Mouse (Mus musculus) forebrain, postnatal 0 days (tissue): ENCODE measurements around the gene Pde4d. TPM values are rescaled to one million over a fixed set of nuclear protein-coding genes. Genes with fewer than 3 reads are reported as not detected.

Experiments
- ATAC-seq: fragments of 200-750 bp; cut with Nextera tagmentation; 2 replicates; pipeline ENCODE4 v1.8.0; 2017; ENCODE audit warnings: mild to moderate bottlenecking, moderate library complexity
- DNase-seq: peaks from one replicate; pipeline ENCODE4 v3.0.0-alpha.2; 2015
- H3K27ac ChIP-seq: fragments of 300-500 bp; sonication (generic); 2 replicates; pipeline ENCODE4 v1.5.1; 2014; ENCODE audit warnings: low read depth, mild to moderate bottlenecking, antibody characterized with exemption, low read length, moderate library complexity, mixed read lengths
- H3K27me3 ChIP-seq: fragments of 300-500 bp; sonication (generic); 2 replicates; pipeline ENCODE4 v1.6.1; 2014; ENCODE audit warnings: mild to moderate bottlenecking, low read length, mixed read lengths; ENCODE audit not compliant: insufficient read depth
- H3K36me3 ChIP-seq: fragments of 300-500 bp; sonication (generic); 2 replicates; pipeline ENCODE4 v1.6.1; 2014; ENCODE audit warnings: mild to moderate bottlenecking, moderate library complexity; ENCODE audit not compliant: insufficient read depth
- H3K4me1 ChIP-seq: fragments of 300-500 bp; sonication (generic); 2 replicates; pipeline ENCODE4 v1.6.1; 2014; ENCODE audit warnings: antibody characterized with exemption; ENCODE audit not compliant: insufficient read depth
- H3K4me2 ChIP-seq: fragments of 300-500 bp; sonication (generic); 2 replicates; pipeline ENCODE4 v1.6.1; 2014; ENCODE audit warnings: low read depth, mild to moderate bottlenecking, moderate library complexity
- H3K4me3 ChIP-seq: fragments of 300-500 bp; sonication (generic); 2 replicates; pipeline ENCODE4 v1.5.1; 2014; ENCODE audit warnings: low read depth, low read length, mixed read lengths
- H3K9ac ChIP-seq: fragments of 300-500 bp; sonication (generic); 2 replicates; pipeline ENCODE4 v1.6.1; 2014; ENCODE audit warnings: mild to moderate bottlenecking
- H3K9me3 ChIP-seq: fragments of 300-500 bp; sonication (generic); 2 replicates; pipeline ENCODE4 v1.6.1; 2016; ENCODE audit warnings: low read length
- CTCF ChIP-seq: sonication (generic); IDR thresholded peaks from 2 replicates; pipeline ENCODE4 v1.5.1; 2016; ENCODE audit warnings: antibody characterized with exemption, control low read depth, low read depth
- WGBS: fragments of 180-500 bp; shearing (Covaris S2); extraction: QIAGEN DNeasy Blood & Tissue Kit; methylation state at CpG from one replicate; pipeline ENCODE4 v1.1.7; 2014; 5-methylcytosine and 5-hydroxymethylcytosine counted together
- polyA plus RNA-seq: library from polyadenylated mRNA; unstranded; fragments of >200 nt; fragmentation: Nextera tagmentation; extraction: Ambion mirVana; gene quantifications from 2 replicates; pipeline ENCODE4 v1.2.1, GENCODE M21; 2015
- total RNA-seq: library from RNA; depleted of rRNA; stranded (reverse); fragments of >200 nt; gene quantifications from 2 replicates; pipeline ENCODE4 v1.2.3, GENCODE M21; 2014

The Pde4d gene
- total and polyA plus RNA-seq, 2 experiments from 2014 or later: 13.2 to 78.8 TPM

GRCm38 (mm10) chr13:109242456-109243050, 792.8 kb downstream of the Pde4d start:
- no peak for DNase-seq
- no peak for TF ChIP-seq CTCF
- ATAC-seq: no peak

DNA sequence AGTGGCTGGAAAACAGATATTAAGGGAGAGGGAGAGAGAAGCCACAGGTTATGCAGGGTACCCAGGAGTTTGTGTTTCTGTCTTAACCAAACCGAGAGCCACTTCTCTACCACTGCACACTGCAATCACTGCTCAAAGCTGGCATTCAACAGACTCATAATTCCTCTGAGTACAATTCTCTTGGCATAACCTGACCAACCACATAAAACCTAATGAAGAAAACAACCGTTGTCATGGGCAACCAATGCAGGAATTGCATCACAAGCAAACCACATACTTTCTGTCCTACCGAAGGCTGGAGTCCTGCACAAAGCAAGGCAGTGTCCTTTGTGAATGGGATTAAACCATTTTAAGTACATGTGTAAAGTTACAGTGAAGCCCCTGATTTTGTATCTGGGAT, 793.4 kb downstream of the Pde4d start:
- Histone ChIP-seq H3K27ac (no peak overlapping the region), H3K4me2 (no peak overlapping the region), H3K9ac (no peak overlapping the region), H3K36me3 (no peaks in the 10 kb centered on the region), H3K4me1 (peaks cover 7% of the 10 kb centered on the region; the same call in 1 of the 2 replicates), H3K27me3 (no peaks in the 10 kb centered on the region), H3K4me3 (no peak overlapping the region), H3K9me3 (no peaks in the 10 kb centered on the region)
- ATAC-seq: peak; percentile 53
- no peak for DNase-seq
- no peak for TF ChIP-seq CTCF
- 22% methylated on average over 3 of the region's 3 CpGs for WGBS

More at GRCm38 (mm10) chr13:109242456-109243050, 792.8 kb downstream of the Pde4d start:
- H3K4me2 ChIP-seq: no peak overlapping the region
- no peaks in the 10 kb centered on the region for H3K9me3 ChIP-seq
- no peaks in the 10 kb centered on the region for H3K27me3 ChIP-seq
- WGBS: 23% methylated on average over 9 of the region's 9 CpGs
- H3K4me1 ChIP-seq: peaks cover 7% of the 10 kb centered on the region; the same call in 1 of the 2 replicates
- no peaks in the 10 kb centered on the region for H3K36me3 ChIP-seq
- H3K4me3 ChIP-seq: no peak overlapping the region
- H3K9ac ChIP-seq: no peak overlapping the region
- no peak overlapping the region for H3K27ac ChIP-seq

- DNase-seq (no peak), ATAC-seq (no peak)
Observed at GRCm38 (mm10) chr13:109247061-109247460, 797.3 kb downstream of the Pde4d start.

DNA sequence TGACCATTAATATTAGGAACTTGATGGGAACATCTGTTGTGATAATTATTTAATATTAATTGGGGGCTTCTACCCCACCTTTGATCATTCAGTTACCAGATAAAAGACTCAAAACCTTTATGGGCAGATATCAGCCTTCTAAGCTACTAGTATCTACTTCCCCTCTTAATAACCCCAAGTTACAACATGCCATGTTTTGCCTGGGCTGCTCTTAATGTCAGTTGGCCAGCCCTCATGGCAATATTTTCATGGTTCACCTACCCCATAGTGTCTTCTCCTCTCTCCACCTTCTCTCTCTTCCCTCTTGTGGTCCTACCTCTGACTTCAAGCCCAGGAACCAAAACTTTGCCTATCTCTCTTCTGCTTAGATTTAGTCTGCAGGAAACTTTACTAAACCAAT, 799.6 kb downstream of the Pde4d start:
- TF ChIP-seq CTCF: no peak
- no peak overlapping the region for H3K9ac ChIP-seq
- no peak for DNase-seq
- H3K36me3 ChIP-seq: no peaks in the 10 kb centered on the region
- H3K4me3 ChIP-seq: no peak overlapping the region
- H3K27me3 ChIP-seq: no peaks in the 10 kb centered on the region
- no peaks in the 10 kb centered on the region for H3K4me1 ChIP-seq
- no peak overlapping the region for H3K27ac ChIP-seq
- H3K9me3 ChIP-seq: no peaks in the 10 kb centered on the region
- H3K4me2 ChIP-seq: no peak overlapping the region
- ATAC-seq: no peak

More at GRCm38 (mm10) chr13:109247061-109247460, 797.3 kb downstream of the Pde4d start:
- Histone ChIP-seq H3K4me2 (no peak overlapping the region), H3K9me3 (no peaks in the 10 kb centered on the region), H3K9ac (no peak overlapping the region), H3K36me3 (no peaks in the 10 kb centered on the region), H3K4me1 (peaks cover 7% of the 10 kb centered on the region; the same call in 1 of the 2 replicates), H3K27me3 (no peaks in the 10 kb centered on the region), H3K4me3 (no peak overlapping the region), H3K27ac (no peak overlapping the region)
- 91% methylated on average over 4 of the region's 4 CpGs for WGBS
- TF ChIP-seq CTCF: no peak

- Histone ChIP-seq H3K4me3 (no peak overlapping the region), H3K4me1 (no peaks in the 10 kb centered on the region), H3K27ac (no peak overlapping the region), H3K36me3 (no peaks in the 10 kb centered on the region), H3K9me3 (no peaks in the 10 kb centered on the region), H3K9ac (no peak overlapping the region), H3K4me2 (no peak overlapping the region), H3K27me3 (no peaks in the 10 kb centered on the region)
- 44% methylated on average over 4 of the region's 4 CpGs for WGBS
- TF ChIP-seq CTCF: no peak
- ATAC-seq (no peak), DNase-seq (no peak)
Observed at GRCm38 (mm10) chr13:109255634-109256033, 805.9 kb downstream of the Pde4d start.

DNA sequence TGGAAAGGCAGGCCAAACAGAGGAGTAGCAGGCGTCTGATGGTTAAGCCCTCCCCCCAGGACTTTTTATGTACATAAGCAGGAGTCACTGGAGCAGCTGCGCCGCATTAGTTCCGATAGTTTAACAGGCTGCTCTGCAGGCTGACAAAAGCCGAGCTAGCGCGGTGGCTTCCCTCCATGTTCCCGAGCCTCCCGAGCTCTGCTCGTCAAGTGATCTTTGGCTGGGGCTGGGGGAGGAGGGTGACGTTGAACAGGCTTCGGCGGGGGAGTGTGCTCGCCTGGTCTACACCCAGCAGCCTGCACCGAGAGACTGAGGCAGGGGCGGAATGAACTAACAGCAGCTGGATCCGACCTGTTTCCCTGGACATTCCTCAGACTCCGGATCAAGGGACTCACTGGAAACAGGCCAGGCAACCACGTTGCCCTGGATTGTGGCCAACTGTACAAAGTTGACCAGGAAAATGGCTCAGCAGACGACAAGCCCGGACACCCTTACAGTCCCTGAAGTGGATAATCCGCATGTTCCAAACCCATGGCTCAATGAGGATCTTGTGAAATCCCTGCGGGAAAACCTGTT, 810.6 kb downstream of the Pde4d start:
- Histone ChIP-seq H3K4me1 (no peaks in the 10 kb centered on the region), H3K9me3 (no peaks in the 10 kb centered on the region), H3K27ac (0 out of 2 replicates have a peak overlapping the region, but pooled peaks have one; percentile 29), H3K4me3 (peak overlapping the region; percentile 48), H3K27me3 (no peaks in the 10 kb centered on the region), H3K9ac (peak overlapping the region; percentile 50), H3K36me3 (no peaks in the 10 kb centered on the region), H3K4me2 (peak overlapping the region; percentile 90)
- 3% methylated on average over 23 of the region's 23 CpGs for WGBS
- DNase-seq (peak; percentile 77), ATAC-seq (peak; percentile 92)
- no peak for TF ChIP-seq CTCF

GRCm38 (mm10) chr13:109260796-109261516, 811.2 kb downstream of the Pde4d start:
- no peaks in the 10 kb centered on the region for H3K36me3 ChIP-seq
- H3K4me1 ChIP-seq: no peaks in the 10 kb centered on the region
- H3K9me3 ChIP-seq: no peaks in the 10 kb centered on the region
- H3K27ac ChIP-seq: no peak overlapping the region
- WGBS: 2% methylated on average over 17 of the region's 17 CpGs
- DNase-seq (no peak), ATAC-seq (peak; percentile 50)
- H3K4me2 ChIP-seq: peak overlapping the region; percentile 90
- H3K27me3 ChIP-seq: no peaks in the 10 kb centered on the region
- peak overlapping the region; percentile 48 for H3K4me3 ChIP-seq
- H3K9ac ChIP-seq: peak overlapping the region; percentile 50
- TF ChIP-seq CTCF: no peak
